Mouse (Mus musculus): Measurements from ENCODE around the gene Tln1.

DNA sequence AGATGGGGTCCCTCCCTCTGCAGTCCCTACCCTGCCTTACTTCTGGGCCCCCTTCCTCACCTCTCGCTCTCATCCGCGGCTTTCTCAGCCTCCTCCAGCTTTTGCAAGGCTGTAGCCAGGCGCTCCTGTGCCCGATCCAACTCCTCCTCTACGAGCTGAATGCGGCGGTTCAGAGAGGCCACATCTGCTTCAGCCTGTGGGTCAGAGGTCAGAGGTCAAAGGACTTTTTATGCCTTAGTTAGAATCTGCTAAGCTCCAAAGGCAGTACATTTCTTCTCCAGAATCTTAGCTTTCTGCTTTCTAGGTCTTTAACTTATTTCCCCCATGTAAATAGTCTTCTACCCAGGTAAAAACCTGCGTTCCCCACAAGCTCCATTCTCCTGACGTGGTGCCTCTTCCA lies 42.9 kb downstream of the Tln1 start:
- no peak for TF ChIP-seq CTCF (conservative IDR thresholded peaks at IDR 0.05; ENCODE audit: low read length)
- TF ChIP-seq POU5F1 (IDR thresholded peaks at IDR 0.05; ENCODE audit: borderline replicate concordance, low read length), result no peak
